Mouse (Mus musculus): ENCODE measurements around the gene Spo11. TPM values are rescaled to one million over a fixed set of nuclear protein-coding genes. Genes with fewer than 3 reads are reported as not detected.

Spo11 gene
- total RNA-seq (2017), result 0.05 TPM in 1 of 2 replicates, not detected in the other

DNA sequence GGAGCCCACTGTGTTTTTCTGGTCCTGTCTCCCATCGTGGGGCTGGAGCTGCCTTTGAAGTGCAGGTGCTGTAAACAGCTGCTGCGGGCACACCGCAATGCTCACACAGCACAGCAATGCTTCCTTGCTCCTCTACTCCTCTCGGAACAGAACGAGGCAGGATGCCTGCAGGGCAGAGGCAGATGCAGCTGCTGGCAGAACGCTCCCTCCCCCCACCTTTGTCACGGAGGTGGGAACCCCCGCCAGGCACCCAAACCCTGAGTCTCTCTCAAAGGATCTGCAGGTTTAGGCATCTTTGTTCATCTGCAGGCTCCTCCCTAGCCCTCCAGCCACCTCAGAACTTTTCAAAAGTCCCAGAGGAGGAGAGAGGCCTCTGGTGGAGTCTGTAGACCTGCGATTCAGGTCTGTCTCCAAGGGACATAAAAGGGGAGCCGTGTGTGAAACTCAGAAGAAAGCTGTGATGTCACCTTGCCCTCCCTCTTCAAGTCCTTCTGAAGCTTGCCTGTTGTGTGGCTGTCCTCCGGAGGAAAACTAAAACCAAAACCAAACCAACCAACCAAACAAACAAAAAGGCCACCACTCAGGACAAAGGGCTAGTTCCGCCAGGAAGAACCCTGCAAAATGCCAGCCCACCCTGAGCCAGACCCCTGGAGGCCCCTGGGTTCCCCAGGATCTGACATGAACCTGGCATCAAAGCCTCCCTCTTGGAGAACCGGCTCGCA lies at the start of gene Spo11:
TSS of gene Spo11 (plus strand) at position 292 of the 722 bp plus-strand sequence.
- peak; percentile 62 for ATAC-seq (replicated peaks; ENCODE audit: low read depth, poor library complexity, severe bottlenecking)

DNA sequence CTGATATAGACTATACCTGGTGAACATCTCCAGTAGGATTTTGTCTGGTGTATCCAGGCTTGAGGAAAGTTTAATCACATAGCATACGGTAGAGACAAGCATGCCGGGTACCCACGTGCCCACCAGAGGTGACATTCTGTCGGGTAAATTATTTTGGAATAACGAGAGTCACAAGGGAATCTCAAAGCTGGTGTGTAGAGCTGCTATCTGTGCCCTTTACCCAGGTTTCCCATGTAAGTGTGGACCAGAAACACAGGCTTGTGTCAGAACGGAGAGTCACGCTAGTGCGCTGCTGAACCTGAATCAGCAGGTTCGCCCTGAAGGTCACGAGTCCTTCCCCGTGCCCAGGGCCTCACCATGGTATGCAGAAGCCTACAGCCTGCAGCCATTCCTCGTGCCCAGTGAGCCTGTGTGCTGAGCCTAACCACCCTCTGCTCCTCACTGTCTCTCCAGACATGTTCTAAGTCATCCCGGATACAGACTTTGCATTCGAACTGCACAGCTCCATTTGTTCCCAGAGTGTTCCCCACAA lies 47.5 kb upstream of the Spo11 start:
- no peak for ATAC-seq (replicated peaks; ENCODE audit: low read depth, poor library complexity, severe bottlenecking)

DNA sequence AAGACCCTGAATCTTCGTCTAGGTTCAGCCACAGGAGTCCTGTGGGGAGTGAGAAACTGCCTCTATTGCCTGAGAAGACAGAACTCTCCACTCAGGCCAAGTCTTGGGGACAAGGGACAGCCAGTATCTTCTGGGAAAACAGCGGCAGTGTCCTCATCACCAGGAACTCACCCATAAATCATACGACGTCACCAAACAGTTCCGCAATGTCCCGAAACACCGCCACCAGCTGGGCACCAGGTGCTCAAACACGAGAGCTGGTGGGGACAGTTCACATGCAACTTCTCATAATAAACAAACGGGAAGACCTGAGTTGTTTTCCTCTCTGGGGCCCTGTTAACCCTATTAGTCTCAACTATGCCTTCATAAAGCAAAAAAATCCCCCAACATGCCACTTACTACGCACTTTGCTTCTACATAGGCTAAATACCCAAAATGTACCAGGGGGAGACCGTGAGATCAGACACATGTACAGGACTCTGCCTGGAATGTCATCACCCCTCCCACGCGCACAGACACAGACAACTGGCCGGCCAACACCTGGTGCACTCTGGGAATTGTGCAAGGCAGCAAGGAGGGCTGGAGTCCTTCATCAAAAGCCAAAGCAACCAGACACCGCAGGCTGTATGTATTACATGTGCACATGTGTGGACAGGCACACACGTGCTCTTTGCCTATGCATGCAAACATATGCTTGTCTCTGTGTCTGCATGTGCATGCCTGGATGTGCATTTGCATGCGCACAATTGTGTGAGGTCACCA lies 46.2 kb upstream of the Spo11 start:
- no peak for ATAC-seq (replicated peaks; ENCODE audit: low read depth, poor library complexity, severe bottlenecking)

DNA sequence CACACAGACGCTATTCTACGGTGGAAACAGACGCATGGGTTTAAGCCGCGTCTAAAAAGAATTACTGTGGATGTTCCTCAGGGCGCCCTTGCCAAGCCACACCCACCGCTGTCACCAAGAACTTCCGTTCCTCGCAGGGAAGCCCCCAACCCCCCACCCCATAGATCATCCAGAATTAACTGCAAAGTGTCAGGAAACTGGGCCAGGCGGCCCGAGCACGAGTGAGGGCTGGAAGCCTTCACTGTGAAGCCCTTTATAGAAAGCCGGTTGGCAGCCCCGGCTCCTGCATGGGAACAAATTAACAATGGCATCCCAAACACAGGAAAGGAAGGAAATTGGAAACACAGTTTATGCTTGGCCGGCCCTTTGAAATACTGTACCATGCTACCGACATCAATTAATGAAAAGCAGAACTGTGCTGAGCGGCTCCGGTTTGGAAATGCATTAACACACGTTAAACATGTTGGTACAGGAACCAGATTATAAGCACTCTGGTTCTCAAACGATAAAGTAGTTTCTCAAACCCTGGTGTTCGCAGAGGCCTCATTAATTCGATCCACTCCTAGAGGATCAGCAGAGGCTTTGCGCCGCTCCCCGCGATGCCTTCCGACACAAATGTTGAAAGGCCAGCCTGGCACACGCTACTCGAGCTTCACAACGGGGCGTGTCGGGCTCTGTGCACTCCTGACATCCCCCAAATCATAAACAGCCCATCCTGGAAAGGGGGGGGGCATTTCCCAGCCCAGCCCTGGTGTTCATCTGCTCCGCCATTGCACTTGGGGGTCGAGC lies 43.7 kb upstream of the Spo11 start:
- ATAC-seq (replicated peaks; ENCODE audit: low read depth, poor library complexity, severe bottlenecking), result peak; percentile 77

DNA sequence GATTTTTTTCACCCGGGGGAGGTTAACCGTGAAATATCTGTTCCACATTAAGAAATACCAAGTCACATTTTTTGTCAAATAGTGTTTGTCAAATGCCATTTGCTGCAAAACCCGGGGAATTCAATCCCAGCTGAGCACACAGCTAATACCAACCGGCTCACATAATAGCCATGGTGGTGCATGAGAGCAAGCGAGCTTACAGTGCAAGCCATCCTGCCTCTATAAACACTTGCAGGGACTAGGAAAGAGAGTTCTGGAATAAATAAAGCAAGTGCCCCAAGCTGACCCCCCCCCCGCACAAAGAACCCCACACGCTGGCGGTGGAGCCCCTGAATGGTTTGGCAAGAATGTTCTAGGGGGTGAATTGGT lies 43.1 kb upstream of the Spo11 start:
- ATAC-seq (replicated peaks; ENCODE audit: low read depth, poor library complexity, severe bottlenecking), result no peak

DNA sequence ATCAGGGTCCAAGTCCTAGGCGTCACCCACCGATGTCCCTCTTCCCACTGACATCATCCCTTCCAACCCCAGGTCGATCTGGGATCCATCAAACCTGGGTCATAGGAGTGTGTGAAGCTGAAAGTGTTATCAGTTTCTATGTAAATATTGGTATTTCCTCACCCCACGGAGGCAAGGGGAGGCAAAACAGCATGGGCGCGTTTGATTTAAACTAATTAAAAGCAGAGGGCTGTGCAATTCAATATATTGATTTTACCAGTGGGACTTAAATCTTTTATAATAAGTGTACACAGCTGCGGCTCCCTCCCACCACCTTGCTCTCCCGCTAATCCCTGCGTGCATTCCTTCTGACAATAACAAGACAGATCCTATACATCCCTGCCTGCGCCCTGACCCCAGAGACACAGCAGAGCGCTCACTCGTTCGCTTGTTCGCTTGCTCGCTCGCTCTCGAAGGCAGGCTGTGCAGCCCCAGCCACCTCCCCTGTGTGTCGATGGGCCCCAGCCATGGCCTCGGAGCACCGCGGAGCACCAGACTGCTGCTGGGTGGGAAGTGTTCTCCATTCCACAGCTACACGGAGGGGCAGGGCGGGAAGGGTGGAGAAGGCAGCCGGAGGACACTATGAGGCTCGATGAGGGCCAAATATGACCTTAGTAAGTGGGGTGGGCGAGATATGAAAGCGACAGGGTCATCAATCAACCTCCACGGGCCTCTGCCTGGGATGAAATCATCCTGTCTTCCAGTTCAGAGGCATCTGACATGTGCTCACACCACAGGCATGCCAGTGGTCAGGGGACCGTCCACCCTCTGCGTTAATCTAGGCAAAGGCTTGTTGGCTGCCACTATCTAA lies 42.4 kb upstream of the Spo11 start:
- ATAC-seq (replicated peaks; ENCODE audit: low read depth, poor library complexity, severe bottlenecking), result no peak

DNA sequence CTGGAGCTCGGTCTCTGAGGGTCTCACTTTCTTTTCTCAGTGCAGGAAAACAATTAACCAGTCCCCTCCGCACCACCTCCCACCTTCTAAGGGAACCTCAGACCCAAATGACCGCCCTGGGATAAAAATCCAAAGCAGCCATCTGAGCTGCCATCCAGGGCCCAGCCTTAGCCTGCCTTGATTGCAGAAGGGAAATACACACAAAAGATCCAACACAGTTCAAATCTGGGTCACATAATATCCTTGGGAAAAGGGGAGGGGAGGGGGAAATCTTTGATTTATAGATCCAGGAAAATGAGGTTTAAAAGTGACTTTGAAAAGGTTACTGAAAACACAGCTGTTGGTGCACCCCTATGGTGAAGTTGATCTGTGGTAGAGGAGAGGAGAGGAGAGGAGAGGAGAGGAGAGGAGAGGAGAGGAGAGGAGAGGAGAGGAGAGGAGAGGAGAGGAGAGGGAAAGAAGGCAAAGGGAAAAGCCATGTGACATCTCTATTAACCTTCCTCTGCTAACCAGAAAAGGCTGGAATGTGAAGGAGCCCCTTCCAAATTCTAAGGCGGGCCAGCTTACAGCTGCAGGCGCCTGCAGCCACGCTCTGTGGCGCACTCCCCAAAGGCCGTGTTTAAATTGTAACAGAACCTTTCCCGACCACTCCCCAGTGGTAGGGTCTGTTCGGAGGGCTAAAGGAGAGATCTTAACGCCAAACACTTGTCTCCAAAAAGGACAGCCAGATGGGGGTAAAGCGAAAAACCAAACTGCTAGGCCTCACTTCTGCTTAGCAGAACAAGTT lies 41.5 kb upstream of the Spo11 start:
- ATAC-seq (replicated peaks; ENCODE audit: low read depth, poor library complexity, severe bottlenecking), result no peak

DNA sequence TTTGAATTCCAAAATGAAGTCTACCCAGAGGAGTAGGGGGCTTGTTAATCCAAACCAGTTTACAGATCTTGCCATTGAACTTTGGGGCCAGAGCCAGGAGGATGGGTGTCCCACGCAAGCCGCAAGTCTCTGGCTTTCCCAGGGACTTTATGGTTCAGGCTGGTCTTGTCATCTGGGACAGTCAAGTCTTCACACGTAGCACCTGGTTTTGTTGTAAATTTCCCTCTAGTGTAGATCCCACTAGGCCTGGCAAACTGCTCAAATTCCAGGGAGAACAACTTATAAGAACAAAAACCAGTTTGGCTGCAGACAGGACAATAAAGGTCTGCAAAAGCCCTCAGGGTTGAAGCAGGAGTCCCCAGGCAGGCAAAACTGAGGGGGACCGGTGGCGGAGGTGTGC lies 40.7 kb upstream of the Spo11 start:
- ATAC-seq (replicated peaks; ENCODE audit: low read depth, poor library complexity, severe bottlenecking), result no peak

DNA sequence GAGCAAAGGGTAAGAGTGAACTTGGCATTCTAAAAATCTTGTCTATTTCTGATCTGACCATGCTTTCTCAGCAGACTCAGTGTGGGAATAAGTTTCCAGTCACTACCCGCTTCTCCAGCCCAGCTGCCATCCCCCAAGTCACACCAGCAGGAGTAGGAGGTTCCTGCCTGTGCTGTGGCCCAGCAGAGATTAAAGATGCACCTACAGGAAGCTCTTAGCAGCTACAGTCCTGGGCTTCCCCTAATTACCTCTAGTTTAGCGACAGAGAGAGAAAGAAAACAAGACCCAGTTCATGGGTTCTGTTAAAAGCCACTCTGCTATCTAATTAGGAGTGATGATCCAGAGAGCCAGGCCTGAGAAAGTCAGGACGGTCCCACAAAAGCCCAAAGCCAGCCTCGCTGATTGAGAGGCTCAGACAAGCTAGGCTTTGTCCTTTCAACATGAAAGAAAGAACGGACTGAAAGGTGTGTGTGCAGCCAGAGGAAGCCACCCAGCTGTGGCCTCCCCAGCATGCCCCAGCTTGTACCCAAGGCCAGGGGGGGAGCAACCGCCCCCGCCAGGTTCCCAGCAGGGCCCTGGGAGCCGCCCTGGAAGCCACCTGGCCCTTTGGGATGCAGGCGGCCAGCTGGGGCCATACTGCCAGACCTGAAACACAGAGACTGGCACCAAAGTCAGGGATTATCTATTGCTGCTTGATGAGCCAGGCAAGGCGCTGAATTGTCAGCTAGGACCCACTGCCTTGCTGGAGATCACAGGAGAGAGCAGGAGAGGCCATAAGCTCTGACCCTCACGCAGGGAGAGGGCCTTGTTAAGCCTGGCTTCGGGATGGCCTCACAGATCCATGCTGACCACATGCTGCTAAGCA lies 39.9 kb upstream of the Spo11 start:
- ATAC-seq (replicated peaks; ENCODE audit: low read depth, poor library complexity, severe bottlenecking), result no peak

DNA sequence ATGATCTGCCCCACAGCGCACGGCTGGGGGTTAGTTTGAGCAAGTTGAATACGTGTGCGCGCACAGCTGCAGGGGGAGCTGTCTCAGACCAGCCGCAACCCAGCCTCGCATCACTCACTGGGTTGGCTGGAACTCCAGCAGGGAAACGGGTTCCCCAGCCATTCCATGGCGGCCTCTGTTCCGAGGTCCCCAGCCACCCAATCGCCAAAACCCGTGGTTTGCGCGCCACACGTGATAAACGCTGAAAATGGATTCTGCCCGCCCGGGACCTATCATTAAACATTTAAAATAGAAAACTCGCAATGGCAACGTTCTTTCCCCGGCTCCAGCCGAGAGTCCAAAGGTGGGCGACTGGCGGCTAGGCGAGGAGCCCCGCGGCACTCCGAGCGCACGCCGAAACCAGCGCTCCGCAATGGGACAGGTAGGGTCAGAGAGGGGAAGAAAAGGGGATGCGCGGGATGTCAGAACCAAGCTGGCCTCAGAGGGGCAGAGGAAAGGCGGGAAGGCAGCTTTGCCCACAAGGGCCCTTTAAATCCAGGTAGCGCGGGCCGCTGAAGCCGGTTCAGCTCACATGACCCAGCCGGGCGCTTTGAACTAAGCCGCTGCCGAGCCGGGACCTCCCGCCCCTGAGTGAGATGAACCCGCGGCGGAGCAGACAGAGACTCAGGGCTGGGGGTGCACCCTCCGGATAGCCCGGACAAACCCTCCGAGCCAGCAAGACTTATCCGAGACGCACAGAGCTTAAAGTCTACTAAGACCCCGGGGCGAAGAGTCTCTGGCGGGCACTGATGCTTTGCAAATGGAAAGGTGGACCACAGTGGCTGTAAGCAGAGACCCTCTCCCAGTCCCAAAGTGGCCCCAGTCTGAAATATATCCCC lies 38.5 kb upstream of the Spo11 start:
- ATAC-seq (replicated peaks; ENCODE audit: low read depth, poor library complexity, severe bottlenecking), result 0 out of 2 replicates have a peak, but pooled peaks have one; percentile 14

DNA sequence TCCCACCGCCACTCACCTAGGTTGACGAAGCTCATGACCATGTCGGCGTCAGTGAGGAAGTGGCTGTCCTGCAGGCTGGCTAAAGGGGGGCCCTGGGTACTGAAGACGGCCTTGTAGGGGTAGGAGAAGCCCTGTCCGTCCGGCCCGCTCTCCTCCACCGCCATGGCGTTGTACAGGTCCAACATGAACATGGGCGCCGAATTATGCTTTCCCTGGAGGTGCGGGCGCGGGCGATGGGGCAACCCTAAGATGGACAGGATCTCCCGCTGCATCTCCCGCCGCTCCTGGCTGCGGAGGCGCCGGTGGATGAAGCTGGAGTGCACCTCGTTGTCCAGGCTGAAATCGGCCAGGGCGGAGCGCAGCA lies 37.9 kb upstream of the Spo11 start:
- ATAC-seq (replicated peaks; ENCODE audit: low read depth, poor library complexity, severe bottlenecking), result peak; percentile 14; the same call in 1 of the 2 replicates

DNA sequence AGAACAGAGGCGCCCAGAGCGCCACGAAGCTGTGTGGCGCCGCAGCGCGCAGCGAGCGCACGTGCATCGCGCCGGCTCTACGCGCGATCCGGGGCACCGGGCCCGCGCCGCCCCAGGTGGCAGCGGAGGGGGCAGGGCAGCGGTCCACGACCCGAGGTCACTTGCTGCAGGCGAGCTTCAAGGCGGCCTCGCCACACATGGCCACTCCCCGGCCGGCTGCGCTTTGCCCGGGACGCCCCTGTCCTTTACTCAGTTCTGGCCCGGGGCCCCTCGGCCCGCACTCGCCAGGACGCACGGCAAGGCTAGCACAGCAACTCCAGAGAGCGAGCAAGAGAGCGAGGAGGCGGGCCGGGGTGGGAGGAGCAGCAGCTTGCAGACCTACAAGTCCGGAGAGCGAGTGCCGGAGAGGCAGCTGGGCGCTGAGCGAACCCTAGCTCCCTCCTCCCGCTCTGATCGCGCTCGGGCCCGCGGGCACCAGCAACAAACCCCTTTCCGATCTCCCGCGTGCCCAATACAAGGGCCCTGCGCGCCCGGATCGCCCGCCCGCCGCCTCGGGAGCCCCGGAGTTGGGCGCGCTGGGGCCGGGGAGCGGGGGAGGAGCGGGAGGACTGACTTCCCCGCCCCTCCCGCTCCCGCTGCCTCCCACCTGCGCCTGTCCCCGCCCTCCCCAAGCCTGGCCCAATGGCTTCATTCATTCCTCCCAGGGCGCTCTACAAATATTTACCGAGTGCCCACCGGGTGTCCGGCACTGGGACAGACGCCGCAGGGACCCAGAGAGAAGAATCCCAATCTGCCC lies 37.3 kb upstream of the Spo11 start, which contains the start of gene Bmp7:
TSS of gene Bmp7 (minus strand) at position 319 of the 796 bp plus-strand sequence.
- ATAC-seq (replicated peaks; ENCODE audit: low read depth, poor library complexity, severe bottlenecking), result peak; percentile 67

DNA sequence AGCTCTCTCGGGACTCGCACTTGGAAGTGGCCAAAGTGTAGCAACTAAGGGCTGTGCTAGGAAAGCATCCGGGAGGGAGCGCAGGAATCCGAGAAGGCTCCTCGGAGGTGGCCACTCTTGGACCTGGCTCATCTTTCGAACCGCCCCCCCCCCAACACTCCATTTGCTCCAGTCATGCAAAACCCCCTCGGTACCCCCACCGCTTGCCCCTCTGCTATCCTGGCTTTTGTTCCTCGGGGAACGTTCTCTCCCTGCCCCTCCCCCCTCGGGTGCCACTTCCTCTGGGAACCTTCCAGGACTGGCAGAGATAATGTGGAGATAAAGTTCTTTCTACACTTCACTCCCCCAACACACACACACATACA lies 36.7 kb upstream of the Spo11 start:
- ATAC-seq (replicated peaks; ENCODE audit: low read depth, poor library complexity, severe bottlenecking), result no peak

DNA sequence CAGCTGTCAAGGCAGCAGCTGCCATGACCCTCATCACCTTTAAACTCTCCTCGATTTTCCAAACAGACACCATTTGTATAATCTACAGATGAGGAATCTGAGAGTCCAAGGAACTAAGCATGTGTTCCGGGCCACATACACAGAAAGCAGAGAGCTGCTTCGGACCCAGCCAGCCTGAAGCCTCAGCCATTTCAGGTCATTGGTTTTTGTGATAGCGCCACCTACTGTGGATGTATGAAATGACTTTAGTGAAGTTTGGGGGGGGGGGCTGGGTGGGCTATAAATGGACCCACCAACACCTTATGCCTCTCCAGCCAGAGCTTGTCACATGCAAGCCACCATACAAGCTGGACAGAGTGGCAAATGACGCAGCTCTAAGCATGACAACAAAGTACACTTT lies 28.4 kb upstream of the Spo11 start:
- no peak for ATAC-seq (replicated peaks; ENCODE audit: low read depth, poor library complexity, severe bottlenecking)

DNA sequence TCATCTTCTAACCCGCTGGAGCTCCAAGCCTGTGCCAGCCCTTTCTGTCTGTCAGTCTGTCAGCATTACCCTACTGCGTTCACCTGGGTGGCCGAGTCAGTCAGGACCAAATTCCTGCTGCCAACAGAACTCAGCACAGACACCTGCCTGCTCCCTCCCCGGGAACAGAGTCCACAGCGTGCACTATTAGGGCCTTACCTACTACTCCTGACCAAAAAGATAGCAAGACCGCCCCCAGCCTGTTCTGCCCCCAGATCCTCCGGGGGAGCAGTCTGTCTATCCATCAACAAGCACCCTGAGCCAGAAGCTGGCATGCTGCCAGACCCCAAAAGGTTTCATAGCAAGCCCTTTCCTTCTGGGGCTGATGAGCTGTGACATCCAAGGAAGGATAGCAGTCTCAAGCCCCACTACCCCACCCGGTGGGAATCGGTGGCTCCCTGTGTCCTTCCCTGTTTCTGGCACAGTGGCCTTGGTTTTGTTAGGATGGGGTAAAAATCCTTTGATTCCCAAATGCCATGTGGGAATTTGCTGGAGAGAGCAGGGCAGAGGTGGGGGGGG lies 27.3 kb upstream of the Spo11 start:
- no peak for ATAC-seq (replicated peaks; ENCODE audit: low read depth, poor library complexity, severe bottlenecking)

DNA sequence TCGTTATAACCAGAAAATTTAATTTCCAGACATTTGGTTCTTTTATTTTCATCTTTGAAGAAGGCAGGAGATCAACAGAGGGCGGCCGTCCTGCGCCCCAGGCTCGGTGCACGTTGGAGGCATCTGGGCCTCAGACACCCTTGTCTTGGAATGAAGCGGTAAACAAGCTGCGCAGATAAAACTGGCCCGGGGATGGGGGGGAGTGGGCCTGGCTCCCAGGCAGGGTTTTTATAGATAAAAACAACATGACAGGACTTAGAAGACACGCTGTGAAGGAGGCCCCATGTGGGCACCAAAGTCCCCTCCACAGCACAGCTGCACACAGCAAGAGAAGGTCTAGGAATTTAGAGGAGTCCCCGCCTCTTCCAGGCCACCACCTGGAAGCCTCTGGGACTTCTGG lies 26.8 kb upstream of the Spo11 start:
- ATAC-seq (replicated peaks; ENCODE audit: low read depth, poor library complexity, severe bottlenecking), result no peak
